Mouse (Mus musculus) layer of hippocampus, adult 8-10 months (tissue): Measurements from ENCODE around the gene Reep1. TPM values are rescaled to one million over a fixed set of nuclear protein-coding genes. Genes with fewer than 3 reads are reported as not detected.

Experiments used
- DNase-seq, 2 experiments: peaks; one replicate each; pipeline ENCODE4 v3.0.0; 2022; ENCODE audit warnings: low spot score in 2 of 2
- total RNA-seq, 4 experiments: library from RNA; stranded (reverse); gene quantifications; 2 replicates each; pipeline ENCODE4 v1.2.4; 2022

Gene Reep1
- 10 to 100 TPM; 69.8 to 75.0 (median 72.7) TPM for total RNA-seq

DNA sequence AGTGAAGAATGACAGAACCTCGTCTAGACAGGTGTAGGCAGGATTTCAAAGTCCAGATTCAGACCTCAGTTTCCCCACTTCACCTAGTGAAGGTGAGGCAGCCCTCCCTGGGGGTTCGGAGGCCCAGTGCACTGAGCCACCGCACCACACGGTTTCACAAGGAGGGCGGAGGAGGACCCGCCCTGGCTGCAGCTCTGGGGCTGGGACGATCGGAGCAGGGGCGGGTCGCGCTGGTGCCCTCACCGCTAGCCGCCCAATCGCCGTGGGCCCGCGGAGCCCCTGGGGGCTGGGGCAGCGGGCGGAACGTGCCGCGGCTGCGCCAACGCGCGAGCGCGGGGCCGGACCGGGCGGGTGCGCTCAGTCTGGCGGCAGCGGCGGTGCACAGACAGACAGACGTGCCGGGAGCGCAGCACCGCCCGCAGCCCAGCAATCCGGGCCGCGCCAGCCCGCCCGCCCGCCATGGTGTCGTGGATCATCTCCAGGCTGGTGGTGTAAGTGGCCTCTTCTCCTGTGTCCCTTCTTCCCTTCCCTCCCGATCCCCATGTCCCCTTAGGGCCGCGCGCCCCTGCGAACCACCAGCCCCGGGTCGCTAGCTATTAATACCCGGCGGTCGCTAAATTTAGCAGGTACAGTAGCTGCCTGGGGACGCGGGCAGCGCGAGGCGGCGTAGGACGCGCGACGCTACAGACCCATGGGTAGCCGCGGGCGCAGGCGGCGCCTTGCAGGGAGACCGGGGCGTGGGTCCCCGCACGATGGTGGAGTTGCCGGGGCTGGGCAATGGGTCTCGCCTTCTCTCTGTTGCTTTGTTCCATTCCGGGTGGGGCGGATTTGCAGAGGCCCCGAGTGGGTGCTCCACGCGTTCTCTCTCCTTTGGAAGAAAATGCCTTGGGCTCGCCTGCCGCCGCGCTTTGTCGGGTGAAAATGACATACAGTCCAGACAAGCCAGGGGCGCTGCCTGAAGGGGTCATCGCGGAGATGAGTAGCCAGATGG is at the start of gene Reep1:
Gene Reep1 (plus strand): TSS at position 51 of the 991 bp plus-strand sequence.
- DNase-seq: peak; percentile 35 to 57

- DNase-seq: no peak
Measured at GRCm38 (mm10) chr6:71658290-71658689, 49.1 kb upstream of the Reep1 start.

DNA sequence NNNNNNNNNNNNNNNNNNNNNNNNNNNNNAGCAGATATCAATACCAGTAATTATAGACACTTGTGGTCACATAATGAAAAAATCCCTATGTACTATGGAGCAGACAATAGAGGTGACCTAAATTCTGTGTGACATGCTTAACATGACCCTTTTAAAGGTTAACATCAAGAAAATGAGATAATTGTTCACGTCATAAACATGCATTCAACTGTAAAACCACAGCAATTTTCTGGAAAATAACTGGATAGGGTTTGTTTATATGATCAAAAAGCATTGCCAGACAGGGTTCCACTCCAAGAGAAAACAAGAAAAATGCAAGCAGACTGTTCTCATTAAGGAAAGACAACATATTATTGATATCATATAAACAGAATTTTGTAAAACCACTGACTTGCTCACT is 42.9 kb upstream of the Reep1 start:
- no peak for DNase-seq

GRCm38 (mm10) chr6:71673166-71673565 is 34.2 kb upstream of the Reep1 start:
- DNase-seq: no peak

- DNase-seq: no peak
Measured at GRCm38 (mm10) chr6:71678891-71679290, 28.5 kb upstream of the Reep1 start.

GRCm38 (mm10) chr6:71695150-71695549 is 12.2 kb upstream of the Reep1 start:
- no peak for DNase-seq

GRCm38 (mm10) chr6:71695599-71695998 is 11.8 kb upstream of the Reep1 start:
- DNase-seq: no peak

DNA sequence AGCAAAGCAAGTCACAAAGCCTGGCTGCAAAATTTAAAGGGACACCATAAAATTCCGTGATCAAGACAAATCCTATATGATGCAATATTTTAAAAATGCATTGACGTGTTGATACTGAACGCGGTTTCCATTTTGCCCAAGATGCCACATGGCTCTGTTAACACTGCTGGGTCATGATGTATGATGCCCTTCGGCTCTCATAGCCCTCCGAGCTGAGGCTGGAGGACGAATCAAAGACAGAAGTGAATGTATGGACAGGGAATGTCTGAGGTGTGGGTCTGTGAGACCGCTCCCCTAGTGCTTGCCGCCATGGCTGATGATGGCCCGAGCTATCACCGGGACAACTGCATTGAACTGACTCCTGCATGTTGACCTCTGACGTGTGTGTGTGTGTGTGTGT is 490 bp upstream of the Reep1 start:
- no peak for DNase-seq

- DNase-seq: no peak
Measured at GRCm38 (mm10) chr6:71708528-71708927, 1.2 kb downstream of the Reep1 start.

DNA sequence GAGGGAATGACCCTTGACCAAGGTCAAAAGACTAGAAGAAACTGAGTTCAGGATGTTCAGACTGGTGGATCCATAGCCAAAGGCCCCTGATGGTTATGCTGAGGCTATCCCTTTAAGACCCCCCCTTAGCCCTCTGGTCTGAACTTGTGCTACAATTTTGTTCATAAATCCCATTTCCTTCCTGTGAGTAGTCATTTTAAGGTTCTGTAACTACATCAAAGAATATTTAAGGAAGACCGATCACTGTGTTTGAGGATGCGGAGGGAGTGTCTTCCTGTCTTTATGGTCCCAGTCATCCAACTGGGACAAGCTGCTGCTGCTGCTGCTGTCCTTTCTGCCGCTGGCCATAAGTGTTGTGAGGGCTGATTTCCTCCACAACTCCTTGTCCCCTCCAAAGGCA is 3.0 kb downstream of the Reep1 start:
- no peak for DNase-seq

GRCm38 (mm10) chr6:71711201-71711600 is 3.8 kb downstream of the Reep1 start:
- no peak for DNase-seq

DNA sequence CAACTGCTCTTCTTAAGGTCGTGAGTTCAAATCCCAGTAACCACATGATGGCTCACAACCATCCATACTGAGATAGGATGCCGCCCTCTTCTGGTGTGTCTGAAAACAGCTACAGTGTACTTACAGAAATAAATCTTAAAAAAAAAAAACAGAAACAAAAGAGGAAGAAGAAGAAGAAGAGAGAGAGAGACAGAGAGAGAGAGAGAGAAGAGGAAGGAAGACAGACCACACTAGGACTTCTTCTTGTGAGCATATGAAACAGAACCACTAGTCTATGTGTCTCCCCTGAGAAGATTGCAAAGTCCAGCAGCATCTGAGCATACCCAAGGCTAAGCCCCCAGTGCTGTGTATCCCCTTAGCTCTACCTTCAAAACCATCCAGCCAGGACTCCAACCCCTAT is 6.2 kb downstream of the Reep1 start:
- no peak for DNase-seq

DNA sequence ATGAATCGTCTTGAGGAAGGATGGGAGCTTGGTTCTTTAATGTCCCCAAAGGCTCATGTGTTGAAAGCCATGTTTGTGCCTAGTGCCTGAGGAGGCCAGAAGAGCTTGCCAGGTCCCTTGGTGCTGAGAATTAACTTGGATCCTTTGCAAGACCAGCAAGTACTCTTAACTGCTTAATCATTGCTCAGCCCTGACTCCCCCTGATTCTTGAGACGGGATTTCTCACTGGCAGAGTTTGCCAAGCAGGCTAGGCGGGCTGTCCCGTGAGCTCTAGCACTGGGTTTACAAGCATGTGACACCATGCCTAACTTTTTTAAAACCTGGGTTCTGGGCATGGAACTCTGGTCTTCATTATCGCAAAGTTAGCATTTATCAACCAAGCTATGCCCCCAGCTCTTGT is 7.6 kb downstream of the Reep1 start:
- DNase-seq: no peak

DNA sequence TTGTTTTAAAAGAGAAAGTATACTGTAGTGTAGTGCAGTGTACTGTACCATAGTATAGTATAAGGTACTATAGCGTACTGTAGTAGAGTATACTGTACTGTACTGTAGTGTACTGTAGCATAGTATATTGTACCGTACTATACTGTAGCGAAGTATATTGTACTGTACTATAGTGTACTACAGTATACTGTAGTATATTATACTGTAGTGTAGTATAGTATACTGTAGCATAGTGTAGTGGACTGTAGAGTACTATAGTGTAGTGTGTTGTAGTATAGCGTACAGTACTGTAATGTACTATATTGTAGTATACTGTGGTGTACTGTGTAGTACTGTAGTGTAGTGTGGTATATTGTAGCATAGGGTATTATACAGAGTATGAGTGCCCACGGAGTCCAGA is 9.1 kb downstream of the Reep1 start:
- no peak for DNase-seq

- DNase-seq: no peak
Measured at GRCm38 (mm10) chr6:71718322-71718721, 11.0 kb downstream of the Reep1 start.

GRCm38 (mm10) chr6:71719302-71719701 is 11.9 kb downstream of the Reep1 start:
- DNase-seq: no peak

GRCm38 (mm10) chr6:71722988-71723387 is 15.6 kb downstream of the Reep1 start:
- DNase-seq: no peak

DNA sequence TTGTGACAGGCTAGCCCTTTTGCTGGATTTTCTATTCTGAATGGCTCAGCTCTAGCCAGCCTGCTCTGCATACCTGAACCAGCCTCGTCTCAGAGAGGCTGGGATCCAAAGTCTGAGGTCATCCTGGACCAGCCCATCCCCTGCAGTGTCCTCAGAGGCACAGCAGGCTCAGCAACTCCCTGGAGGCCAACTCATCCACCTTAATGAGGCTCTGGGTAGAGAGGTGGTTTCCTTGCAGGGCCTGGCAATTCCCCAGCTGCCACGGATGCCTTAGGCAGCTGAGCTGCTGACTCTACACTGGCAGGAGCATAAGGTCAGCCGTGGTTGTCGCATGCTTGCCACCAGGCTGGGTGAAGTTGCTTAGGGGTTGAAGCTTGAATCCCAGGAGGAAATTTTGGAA is 16.2 kb downstream of the Reep1 start:
- no peak for DNase-seq

DNA sequence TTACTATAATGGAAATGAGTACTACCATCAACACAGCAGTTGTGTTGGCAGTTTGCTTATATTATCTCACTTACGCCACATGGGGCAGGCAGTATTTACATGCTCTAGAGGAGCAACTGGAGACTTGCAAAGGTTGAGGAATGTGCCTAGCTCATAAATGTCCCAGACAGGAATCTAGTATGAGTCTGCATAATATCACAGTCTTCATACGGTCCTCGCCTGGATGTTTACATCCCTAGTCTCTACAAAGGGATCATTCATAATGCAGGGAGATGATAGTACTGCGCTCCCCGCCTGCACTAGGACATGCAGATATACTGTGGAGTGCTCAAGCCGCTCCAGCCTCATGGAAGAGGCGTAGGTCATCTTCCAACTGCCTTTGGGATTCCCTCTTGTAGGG is 19.3 kb downstream of the Reep1 start:
- no peak for DNase-seq

DNA sequence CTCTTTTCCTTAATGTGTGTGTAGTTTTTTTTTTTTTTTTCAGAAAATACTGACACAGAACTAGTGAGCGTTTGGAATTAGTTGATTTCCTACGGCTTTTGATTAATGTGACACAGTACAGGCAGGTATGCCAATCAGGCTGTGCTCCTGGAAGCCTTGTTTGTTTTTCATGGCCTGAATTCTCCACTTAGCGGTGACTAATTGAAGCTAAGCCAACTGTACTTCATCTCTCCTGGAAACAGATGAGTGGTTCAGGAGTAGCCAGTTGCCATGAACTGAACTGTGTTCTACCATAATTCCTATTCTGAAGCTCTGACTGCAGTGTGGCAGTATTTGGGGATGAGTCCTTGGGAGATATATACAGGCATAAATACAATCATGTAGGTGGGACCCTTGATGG is 20.9 kb downstream of the Reep1 start:
- DNase-seq: no peak

GRCm38 (mm10) chr6:71734910-71735599 is 27.7 kb downstream of the Reep1 start:
- no peak for DNase-seq

DNA sequence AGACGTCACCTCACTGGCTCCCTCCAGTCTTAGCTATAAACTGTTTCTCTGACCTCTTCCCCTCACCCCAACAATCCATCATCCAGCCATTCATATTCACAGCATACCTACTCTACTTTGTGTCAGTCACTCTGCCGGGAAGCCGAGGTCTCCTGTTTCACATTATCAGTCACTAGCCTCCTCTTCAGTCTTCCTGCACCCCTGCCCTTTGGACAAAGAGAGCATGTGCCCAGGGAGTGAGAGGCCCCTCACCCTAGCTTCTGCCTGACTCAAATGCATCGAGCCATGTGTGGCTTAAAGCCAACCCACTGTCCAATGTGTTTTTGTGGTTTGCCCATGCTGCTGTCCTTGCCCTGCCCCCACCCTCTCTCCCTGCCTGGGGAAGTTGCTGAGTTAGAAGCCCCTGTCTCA is 28.2 kb downstream of the Reep1 start:
- DNase-seq: no peak

DNA sequence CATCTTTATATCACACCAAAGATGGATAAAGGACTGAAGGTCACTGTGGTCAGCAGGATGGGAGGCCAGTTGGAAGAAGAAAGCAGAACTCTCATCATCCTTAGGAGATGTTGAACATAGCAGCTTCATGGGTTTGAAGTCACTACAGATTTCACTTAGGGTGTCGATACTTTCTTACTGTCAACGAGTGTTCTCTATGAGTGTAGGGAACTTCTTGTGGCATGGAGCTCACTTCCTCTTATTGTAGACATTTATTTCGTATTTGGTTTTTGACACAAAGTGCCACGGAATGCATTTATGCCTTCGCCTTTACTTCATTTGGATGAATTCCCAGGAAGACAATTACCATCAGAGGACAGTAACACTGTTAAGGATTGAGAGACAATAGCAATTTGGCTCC is 28.7 kb downstream of the Reep1 start:
- DNase-seq: no peak
